Mouse (Mus musculus) adrenal gland, postnatal 36 days (tissue): Measurements from ENCODE around the gene Aatk. TPM values are rescaled to one million over a fixed set of nuclear protein-coding genes. Genes with fewer than 3 reads are reported as not detected.

Source experiments
- DNase-seq, 2 experiments: peaks; one replicate each; pipeline ENCODE4 v3.0.0; 2021; ENCODE audit warnings: mixed read lengths in 1 of 2
- long read RNA-seq, 2 experiments: library from polyadenylated mRNA; stranded (forward); transcript quantifications; one replicate each; pipeline ENCODE4 v2.0.0; 2021; ENCODE audit warnings: borderline sequencing depth in 2 of 2
- total RNA-seq, 2 experiments: library from RNA; stranded (reverse); gene quantifications; 2 replicates each; pipeline ENCODE4 v1.2.3; 2021

Gene Aatk
- 10 to 100 TPM in 1 of 2 experiments, 1 to 10 TPM in 1; 9.2 to 13.2 TPM for total RNA-seq
- long read RNA-seq, experiment 1, full-length matches to known transcripts, result 3 of 17 reads
- long read RNA-seq, experiment 1, partial matches to known transcripts, result 9 of 17 reads
- long read RNA-seq, experiment 1, other reads (novel, unspliced or antisense), result 5 of 17 reads
- long read RNA-seq, experiment 2, full-length matches to known transcripts, result 2 of 12 reads
- long read RNA-seq, experiment 2, partial matches to known transcripts, result 5 of 12 reads
- long read RNA-seq, experiment 2, other reads (novel, unspliced or antisense), result 5 of 12 reads

DNA sequence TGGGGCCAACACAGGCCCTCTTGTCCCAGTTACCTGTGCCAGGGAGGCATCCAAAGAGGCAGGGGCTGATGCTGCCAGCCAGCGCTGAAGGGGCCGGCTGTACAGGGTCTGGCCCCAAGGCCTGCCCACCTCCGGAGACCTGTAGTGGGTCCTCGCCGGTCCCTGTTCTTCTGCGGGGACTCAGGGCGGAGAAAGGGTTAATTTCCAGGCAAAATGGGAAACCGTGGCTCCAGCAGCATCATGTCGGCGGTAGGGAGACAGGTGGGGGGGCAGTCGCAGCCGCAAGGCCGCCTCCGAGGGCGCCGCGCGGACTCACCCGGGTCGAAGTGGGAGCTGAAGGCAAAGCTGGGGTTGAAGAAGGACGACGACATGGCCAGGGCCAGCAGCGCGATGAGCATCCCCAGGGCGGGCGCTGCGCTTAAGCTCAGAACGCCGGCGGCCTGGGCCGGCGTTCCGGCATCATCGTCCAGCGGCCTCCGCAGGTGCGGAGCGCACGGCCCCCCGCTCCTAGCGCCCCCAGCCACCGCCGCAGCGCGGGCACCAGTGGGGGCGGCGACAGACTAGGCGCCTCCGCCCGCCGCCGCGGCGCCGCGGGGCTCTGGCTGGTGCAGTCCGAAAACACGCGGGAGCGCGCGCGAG, at the start of gene Aatk:
Aatk (minus strand) TSS at position 615 of the 639 bp plus-strand sequence.
- DNase-seq, result peak in 1 of 2 experiments; percentile 52

DNA sequence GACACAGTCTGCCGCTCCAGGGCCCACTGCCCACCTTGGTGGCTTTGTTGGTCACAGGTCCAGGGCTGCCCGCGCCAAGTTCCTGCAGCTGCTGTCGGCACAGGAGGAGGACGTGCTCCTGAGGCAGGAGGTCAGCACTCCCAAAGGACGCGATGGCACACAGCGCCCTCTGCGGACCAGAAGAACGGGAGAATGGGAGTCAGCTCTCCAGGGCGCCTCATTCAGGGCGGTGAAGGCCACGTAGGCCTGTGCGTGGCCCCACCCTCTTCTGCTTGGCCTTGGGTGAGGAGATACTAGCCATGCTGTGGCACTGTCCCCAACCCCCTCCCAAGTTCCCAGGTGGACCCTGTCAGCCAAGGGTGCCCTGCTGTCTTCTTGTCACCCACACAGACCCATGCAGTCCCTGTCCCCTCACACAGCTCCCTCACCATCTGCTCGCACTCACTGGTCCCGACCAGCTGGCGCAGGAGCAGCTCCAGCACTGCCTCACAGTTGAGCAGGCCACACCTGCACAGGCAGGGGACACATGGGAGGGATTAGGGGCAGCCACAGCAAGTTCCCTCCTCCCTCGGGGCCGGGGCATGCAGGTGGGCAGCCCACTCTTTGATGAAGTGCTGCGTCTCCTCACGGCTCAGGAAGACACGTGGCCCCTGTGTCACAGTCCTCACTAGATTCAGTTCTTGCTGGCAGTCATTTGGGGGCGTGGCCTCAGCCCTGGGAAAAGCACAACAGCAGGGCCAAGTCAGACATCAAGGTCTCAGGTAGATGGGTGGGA, 46.0 kb upstream of the Aatk start:
- DNase-seq, result peak; percentile 85

DNA sequence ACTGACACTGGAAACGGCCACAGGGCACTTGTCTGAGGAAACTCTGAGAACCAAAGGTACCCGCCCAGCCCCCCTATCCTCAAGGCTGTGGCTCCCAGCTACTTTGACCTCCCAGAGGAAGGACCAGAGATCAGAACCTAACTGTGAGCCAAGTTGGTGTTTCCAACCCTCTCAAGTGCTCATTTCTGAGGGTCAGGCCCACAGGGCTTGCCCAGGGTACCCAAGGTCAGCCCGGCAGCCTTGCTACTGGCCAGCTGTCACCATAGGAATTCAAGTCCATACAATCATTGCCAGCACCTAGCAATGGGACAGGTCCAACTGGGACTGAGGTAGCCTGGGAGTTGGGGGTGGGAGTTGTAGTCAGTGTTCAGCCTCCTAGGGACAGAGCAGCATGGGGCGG, 43.7 kb upstream of the Aatk start:
- DNase-seq, result peak in 1 of 2 experiments; percentile 26

DNA sequence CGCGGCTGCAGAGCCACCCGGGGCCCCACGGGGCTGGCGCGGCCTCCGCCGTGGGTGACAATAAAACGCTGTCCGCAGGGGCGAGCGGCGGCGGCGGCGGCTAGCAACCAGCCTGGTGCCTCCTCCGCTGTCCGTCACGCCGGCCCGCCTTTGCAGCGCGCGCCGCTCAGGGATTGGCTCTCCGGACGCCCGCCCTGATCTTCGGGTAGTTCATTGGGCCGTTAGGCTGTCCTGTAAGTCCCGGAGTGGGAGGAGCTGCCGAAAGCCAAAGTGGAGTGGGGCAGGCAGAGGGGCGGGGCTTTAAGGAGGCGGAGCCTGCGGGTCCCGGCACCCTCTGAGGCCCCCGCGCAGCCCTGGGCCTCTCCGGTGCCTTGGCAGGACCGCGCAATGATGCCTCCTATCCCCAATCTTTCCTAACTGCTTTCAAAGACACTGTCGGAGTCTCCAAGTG, 39.8 kb upstream of the Aatk start, which contains the start of gene Cep131:
Cep131 (minus strand) TSS at position 126 of the 451 bp plus-strand sequence.
- DNase-seq, result peak; percentile 99

DNA sequence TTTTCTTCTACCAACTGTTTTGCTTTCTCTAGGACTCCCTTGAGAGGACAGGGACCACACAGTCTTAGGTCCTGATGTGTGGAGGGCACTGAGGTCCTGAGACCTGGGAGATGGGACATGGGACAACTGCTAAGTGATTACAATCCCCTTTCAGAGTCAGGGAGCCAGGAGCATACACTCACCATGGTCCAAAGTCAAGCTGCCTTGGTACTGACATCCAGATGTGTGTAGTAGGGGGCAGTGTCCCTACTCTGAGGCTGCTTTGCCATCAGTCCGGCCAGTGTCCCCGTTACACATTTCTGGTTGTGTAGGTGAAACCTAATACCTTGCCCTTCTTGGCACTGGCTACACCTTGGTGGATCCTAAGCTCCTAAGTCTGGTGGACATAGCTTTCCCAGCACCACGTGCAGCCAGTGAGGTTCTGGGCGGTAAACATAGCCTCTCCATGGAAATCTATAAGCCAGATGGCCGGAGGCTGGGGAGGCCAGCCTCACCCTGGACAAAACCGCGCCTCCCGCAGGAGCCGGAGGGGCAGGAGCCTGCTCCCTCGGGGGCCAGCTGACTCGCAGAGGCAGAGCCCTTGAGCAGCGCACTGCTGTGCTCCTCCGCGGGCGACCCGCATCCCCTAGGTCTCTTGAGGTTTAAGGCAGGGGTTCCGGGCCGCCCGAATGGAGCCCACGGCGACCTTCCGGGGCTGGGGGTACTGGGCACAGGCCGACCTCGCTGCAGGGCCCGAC, 39.1 kb upstream of the Aatk start:
- DNase-seq, result peak; percentile 50 to 63

DNA sequence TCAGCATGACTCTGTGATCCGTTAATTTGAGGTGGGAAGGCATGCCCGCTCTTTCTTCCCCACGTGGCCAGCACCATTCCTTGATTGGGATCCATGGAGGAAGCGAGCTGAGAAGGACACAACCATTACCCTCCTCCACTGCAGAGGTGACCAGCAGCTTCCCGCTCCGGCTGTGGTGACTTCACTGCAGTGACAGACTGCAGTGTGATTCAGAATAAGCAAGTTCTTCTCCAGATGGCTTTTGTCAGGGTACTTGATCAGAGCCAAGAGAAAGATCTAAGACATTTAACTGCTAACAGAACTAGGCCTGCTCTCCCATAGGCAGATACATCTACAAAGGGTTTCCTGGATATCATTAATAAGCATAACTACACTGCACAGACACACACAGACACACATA, 33.3 kb upstream of the Aatk start:
- no peak for DNase-seq

DNA sequence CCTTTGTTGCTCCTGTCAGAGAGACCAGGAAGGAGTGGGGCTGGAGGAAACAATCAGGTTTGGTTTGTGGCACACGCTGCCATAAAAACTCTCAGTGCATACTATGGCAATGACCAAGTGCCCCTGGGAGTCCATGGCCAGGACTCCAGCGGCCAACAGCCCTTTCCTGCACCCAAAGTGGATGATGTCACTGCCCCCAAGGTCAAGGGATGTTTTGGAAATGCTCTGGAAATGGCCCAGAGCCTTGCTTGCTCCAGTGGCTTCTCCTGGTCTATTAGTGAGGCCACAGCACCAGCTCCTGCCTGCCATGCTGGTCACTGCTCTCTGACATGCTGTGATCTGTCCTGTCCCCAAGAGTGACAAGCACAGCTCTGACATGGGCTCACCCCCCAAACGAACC, 29.2 kb upstream of the Aatk start:
- DNase-seq, result peak; percentile 84 to 89

DNA sequence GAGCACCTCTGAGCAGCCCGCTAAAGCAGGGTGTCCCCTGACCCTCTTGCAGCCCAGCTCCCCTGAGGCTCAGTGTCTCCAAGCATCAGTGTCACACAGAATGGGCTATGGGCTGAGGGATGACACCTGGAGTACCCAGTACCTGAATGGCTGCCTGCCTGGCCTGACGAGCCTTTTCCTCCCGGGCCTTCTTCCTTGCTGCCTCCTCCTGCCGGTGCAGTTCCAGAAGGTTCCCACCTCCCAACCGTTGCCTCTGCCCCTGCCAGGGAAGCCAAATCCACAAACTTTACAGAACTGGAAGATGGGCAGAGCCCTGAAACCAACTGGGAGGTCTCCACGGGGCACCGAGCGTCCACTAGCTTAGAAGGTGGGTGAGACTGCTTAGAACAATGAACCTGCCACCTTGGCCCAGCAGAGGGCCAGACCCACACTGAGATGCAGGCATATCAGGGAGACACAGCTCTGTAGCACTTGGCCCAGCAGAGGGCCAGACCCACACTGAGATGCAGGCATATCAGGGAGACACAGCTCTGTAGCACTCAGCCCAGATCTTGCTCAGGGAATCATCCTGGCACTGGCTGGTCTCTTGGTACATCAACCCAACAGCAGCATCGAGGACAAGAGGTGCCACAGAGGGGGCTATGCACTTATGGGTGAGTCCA, 26.1 kb upstream of the Aatk start:
- no peak for DNase-seq

DNA sequence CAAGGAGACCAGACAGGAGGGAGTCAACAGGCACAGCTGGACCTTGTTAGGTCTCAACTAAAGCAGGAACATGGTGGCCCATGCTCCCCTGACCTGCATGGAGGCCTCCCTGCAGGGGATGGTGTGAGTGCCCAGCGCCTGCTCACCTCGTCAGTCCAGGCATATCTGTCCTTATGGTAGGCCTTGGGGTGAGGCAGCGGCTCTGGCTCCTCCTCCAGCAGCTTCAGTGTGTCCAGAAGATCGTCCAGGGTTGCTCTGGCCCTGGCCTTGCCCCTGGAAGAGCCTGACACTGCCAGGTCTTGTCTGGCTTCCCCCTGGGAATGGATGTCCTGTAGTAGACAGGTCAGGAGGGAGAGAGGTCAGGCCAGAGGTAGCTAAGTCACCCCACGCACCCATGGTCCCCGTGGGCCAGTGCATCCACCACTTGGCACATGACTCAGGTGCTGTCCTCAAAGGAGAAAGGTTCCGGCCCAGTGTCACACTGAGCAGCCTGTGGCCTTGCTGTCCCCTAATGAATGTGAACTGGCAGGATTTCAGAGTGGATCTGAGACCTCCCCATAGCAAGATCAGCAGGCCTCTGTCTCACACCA, 24.9 kb upstream of the Aatk start:
- peak; percentile 69 to 80 for DNase-seq

DNA sequence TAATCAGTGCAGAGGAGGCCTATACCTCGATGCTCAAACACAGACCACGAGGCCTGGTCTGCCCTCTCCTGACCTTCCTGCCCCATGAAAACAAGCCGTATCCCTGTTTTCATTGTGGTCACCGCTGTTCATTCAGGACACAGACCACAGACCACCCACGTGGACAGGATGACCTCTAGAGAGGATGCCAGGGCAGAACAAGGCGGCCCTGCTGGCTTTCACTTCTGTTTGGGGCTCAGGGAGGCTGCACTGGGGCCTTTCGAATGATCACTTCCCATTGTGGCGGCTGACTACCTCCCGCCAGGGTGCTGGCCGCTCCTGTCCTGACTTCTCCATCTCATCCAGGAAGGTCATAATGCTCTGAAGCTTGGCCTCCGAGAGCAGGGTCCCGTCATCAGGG, 24.1 kb upstream of the Aatk start:
- peak; percentile 44 to 46 for DNase-seq

DNA sequence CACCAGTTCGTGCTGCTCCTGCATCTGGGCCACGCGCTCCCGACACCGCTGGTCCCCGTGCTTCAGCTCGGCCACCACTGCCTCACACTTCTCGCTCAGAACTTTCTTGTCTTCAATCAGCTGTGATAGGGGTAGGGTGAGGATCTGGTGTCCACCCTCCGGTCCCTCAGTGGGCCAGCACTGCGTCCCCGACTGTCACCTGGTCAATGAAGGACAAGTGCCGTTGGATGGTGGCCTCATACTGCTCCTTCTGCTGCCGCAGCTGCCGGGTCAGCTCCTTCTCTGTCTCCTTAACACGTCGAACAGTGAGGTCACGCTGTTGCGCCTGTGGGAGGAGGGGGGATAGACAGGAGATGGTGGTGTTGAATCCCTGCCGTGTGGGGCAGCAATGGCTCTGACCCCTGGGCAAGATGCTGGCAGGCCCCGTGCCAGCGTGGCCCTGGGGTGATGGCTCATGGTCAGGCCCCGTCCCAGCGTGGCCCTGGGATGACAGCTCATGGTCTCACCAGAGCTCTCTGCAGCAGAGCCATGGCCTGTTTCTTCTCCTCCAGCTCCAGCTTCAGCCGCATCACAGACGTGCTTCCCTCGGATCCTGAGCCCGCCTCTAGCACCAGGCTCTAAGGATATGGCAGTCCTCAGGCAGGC, 23.4 kb upstream of the Aatk start:
- DNase-seq, result peak; percentile 86 to 88

DNA sequence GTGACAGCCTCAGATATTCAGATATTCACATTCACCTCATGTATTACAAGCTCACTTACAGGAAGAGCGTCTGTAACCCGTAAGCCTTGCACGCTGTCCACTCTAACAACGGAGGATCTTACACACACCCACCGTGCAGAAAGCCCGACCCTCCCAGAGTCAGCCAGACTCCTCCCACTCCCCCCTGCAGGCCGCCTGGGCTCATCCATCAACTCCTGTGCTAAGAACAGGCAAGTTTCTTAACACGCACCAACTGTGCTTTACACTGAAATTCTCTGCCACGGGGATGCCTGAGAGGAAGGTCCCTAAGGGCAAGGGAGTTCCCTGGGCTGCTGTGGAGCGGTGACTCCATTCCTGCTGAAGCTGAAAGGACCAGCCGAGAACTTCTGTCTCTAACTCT, 22.3 kb upstream of the Aatk start:
- no peak for DNase-seq

DNA sequence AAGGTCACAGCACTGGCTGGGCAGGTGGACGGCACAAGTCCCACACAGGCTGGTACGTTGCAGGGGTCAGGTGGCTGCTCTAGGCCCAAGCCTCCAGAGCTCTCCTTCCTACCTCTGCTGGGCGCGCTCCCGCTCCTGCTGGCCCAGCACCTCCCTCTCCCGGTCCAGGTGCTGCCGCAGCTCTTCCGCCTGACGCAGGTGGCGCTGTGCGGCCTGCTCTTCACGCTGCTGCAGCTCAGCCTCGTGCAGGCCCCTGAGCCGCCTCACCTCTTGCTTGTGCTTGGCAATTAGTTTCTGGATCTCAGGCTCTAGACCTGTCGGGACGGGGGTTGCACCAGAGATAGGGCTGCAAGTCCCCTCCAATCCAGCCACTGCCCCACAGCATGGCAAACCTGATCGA, 20.9 kb upstream of the Aatk start:
- DNase-seq, result no peak

DNA sequence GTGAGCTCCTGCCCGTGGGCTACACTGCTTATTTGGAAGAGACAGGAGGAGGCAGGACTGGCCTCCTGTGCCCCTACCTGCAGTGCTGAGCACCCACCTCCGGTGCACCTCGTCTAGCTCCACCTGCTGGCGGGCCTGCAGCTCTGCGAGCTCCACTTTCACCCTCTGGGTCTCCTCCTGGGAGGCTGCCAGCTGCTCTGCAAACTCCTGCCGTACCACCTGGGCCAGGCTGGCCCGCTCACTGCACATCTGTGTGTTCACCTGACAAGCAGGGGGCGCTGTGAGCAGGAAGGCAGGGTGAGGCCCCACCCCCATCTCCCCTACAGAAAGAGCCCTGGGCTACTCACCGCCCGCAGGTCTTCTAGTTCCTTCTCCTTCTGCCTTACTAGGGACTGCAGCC, 18.3 kb upstream of the Aatk start:
- DNase-seq, result peak; percentile 69 to 82

DNA sequence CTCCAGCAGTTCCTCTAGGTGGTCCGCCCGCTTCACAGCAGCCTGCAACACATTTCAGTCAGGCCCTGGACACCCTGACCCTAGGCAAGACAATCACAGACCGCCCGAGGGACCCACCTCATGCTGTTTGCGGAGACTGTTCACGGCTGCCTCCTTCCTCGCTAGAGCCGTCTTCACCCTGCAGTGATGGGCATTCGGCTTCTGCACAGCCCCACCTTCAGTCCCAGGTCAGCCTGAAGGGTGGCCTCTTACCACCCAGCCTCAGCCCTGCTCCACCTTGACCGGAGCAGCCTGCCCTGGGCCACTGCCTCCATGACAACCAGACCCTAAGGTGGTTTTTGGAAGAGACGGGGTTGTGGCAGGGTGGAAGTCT, 17.7 kb upstream of the Aatk start:
- DNase-seq, result no peak

DNA sequence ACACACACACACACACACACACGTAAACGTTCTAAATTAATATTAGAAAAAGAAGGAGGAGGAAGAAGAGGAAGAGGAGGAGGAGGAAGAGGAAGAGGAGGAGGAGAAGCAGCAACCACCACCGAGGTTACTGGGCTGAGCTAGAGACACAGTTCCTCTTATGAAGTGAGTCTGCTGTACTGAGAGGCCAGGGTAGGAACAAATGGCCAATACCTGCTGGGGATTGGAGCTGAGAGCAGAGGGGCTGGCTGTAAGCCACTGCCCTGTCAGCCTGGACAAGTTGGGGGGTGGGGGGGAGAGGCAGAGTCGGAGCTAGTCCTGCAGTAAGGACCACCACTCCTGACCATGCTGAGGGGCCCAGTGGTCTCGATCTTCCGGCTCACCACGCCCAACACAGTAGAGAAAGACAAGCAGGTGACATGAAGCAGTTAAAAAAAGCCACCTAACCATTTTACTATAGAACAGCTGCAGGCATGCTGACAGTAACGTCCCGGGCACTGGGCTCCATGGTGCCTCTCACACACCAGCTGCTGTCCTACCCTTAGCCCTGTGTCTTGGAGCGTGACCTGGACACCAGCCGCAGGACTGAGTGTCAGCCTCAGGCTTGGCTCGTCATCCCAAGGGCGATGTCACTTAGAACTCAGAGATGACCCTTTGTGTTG, 17.2 kb upstream of the Aatk start:
- DNase-seq, result no peak

DNA sequence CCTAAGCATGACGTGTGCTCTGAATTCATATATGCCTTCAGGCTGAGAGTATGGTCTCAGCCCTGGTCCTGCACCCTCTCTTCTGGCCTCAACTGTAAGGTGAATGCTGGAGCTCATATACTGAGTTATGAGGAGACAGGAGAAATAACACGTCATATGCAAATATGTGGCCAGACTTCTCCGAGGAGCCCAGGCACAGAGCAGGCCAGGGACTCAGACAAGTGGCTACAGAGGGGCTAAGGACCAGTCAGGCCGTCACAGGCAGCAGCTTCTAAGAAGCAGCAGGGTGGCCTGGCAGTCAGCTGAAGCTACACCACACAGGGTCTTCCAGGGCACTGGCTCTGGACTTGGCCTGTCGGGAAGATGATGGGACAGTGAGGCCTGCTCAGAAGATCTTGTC, 16.4 kb upstream of the Aatk start:
- DNase-seq, result no peak

DNA sequence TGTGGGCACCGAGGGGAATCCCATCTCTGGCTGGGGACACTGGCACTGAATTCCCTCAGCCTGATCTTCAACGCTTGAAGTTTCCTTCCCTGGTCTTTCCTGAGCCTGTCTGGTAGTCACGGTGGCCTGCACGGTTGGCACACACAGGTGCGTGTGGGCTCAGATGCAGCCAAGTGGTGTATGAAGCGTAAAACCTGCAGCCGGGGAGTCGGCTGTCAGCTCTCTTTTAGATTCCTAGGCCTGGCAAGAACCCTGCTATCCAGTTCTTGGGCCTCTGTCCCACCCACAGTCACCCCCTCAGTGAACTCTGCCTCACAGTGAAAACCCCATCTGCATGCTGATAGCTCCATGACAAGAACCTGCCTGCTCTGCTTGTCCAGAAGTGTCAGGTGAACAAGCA, 13.7 kb upstream of the Aatk start:
- no peak for DNase-seq

DNA sequence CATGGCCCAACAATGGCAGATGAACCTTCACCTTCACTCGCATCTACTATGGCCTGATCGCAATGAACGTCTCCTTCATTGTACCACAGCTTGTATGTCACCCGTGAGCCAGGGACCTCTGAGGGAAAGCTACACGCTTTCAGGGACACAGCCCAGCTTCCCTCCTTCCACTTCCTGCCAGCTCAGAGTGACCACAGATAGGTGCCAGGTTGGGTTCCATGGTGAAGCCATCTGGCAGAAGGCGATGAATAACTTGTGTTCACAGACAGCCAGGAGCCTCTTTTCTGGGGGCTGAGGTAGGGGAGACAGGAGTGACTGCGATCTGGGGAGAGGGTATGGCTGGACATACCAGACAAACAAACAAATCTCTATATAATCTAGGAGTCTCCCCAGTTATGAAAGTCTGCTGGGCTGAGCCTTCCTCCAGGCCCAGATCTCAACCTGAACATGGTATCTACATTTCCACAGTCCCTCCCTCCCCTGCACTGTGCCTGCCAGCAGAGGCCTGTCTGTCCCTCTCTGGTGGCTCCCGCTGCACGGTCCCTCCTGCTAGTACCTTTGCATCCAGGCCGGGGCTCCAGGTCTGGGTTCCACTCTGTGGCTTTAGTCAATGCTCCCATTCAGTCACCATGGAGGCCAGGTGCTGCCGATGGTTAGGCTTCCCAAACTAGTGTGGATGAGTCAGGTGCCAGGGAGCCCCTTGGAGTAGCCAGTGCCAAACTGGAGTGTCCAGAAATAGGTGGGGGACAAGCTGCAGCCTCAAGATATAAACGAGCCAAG, 9.2 kb upstream of the Aatk start:
- DNase-seq, result no peak
